Mouse (Mus musculus) heart, postnatal 0 days (tissue): ENCODE results near the gene Agbl3. TPM values are rescaled to one million over a fixed set of nuclear protein-coding genes. Genes with fewer than 3 reads are reported as not detected.

ENCODE experiments used
- ATAC-seq: fragments of 200-750 bp; cut with Nextera tagmentation; 2 replicates; pipeline ENCODE4 v1.8.0; 2017; ENCODE audit warnings: low read depth, moderate number of reproducible peaks, moderate library complexity; ENCODE audit not compliant: insufficient read depth
- DNase-seq: peaks from one replicate; pipeline ENCODE4 v3.0.0-alpha.2; 2016; ENCODE audit warnings: low spot score
- H3K27ac ChIP-seq: fragments of 300-500 bp; sonication (generic); 2 replicates; pipeline ENCODE4 v1.5.1; 2014; ENCODE audit warnings: low read depth, mild to moderate bottlenecking
- H3K27me3 ChIP-seq: fragments of 300-500 bp; sonication (generic); 2 replicates; pipeline ENCODE4 v1.6.1; 2014; ENCODE audit warnings: low read length, mixed read lengths; ENCODE audit not compliant: control insufficient read depth, insufficient read depth
- H3K36me3 ChIP-seq: fragments of 300-500 bp; sonication (generic); replicated peaks from 2 replicates; pipeline ENCODE4 v1.6.1; 2014; ENCODE audit warnings: low read length, mixed read lengths; ENCODE audit not compliant: control insufficient read depth, insufficient read depth
- H3K4me1 ChIP-seq: fragments of 300-500 bp; sonication (generic); 2 replicates; pipeline ENCODE4 v1.6.1; 2014; ENCODE audit warnings: antibody characterized with exemption; ENCODE audit not compliant: control insufficient read depth, insufficient read depth
- H3K4me2 ChIP-seq: fragments of 300-500 bp; sonication (generic); 2 replicates; pipeline ENCODE4 v1.6.1; 2014; ENCODE audit warnings: low read depth, mild to moderate bottlenecking, low read length, moderate library complexity
- H3K4me3 ChIP-seq: fragments of 300-500 bp; sonication (generic); 2 replicates; pipeline ENCODE4 v1.5.1; 2014; ENCODE audit warnings: low read depth, low read length
- H3K9ac ChIP-seq: fragments of 300-500 bp; sonication (generic); replicated peaks from 2 replicates; pipeline ENCODE4 v1.6.1; 2014; ENCODE audit warnings: low read depth, low read length, mixed read lengths
- H3K9me3 ChIP-seq: fragments of 300-500 bp; sonication (generic); replicated peaks from 2 replicates; pipeline ENCODE4 v1.6.1; 2016; ENCODE audit warnings: low read length; ENCODE audit not compliant: control insufficient read depth
- CTCF ChIP-seq: IDR thresholded peaks from 2 replicates; pipeline ENCODE4 v1.5.1; 2016; ENCODE audit warnings: antibody characterized with exemption, control low read depth, low read depth
- EP300 ChIP-seq: IDR thresholded peaks from 2 replicates; pipeline ENCODE4 v1.6.1; 2016; ENCODE audit warnings: antibody characterized with exemption, low read depth
- WGBS: fragments of 180-500 bp; shearing (Covaris S2); extraction: QIAGEN DNeasy Blood & Tissue Kit; methylation state at CpG from one replicate; pipeline ENCODE4 v1.1.7; 2014; 5-methylcytosine and 5-hydroxymethylcytosine counted together
- polyA plus RNA-seq: library from polyadenylated mRNA; unstranded; fragments of >200 nt; fragmentation: Nextera tagmentation; extraction: Ambion mirVana; gene quantifications from 2 replicates; pipeline ENCODE4 v1.2.1, GENCODE M21; 2015
- total RNA-seq: library from RNA; depleted of rRNA; stranded (reverse); fragments of >200 nt; gene quantifications from 2 replicates; pipeline ENCODE4 v1.2.3, GENCODE M21; 2014; ENCODE audit warnings: low replicate concordance

Agbl3 gene
- total and polyA plus RNA-seq, 2 experiments from 2014 or later, result 3.6 to 7.9 TPM

- H3K27ac ChIP-seq, result peak overlapping the region; percentile 88
Measured at GRCm38 (mm10) chr6:34866786-34867185, 86.6 kb downstream of the Agbl3 start.

GRCm38 (mm10) chr6:34867301-34867994, 87.2 kb downstream of the Agbl3 start:
- TF ChIP-seq CTCF (no peak), EP300 (no peak)
- peak overlapping the region; percentile 88 for H3K27ac ChIP-seq
- no peaks in the 10 kb centered on the region for H3K36me3 ChIP-seq
- no peak overlapping the region for H3K4me2 ChIP-seq
- no peaks in the 10 kb centered on the region for H3K27me3 ChIP-seq
- peaks cover 13% of the 10 kb centered on the region for H3K4me1 ChIP-seq
- H3K9me3 ChIP-seq, result no peaks in the 10 kb centered on the region
- no peak overlapping the region for H3K4me3 ChIP-seq
- 78% methylated on average over 16 of the region's 16 CpGs for WGBS
- no peak overlapping the region for H3K9ac ChIP-seq
- DNase-seq (no peak), ATAC-seq (no peak)

More at GRCm38 (mm10) chr6:34866786-34867185, 86.6 kb downstream of the Agbl3 start:
- Histone ChIP-seq H3K4me2 (no peak overlapping the region), H3K36me3 (no peaks in the 10 kb centered on the region), H3K9ac (no peak overlapping the region), H3K27me3 (no peaks in the 10 kb centered on the region), H3K4me3 (no peak overlapping the region), H3K9me3 (no peaks in the 10 kb centered on the region), H3K4me1 (peaks cover 13% of the 10 kb centered on the region)
- DNase-seq (no peak), ATAC-seq (no peak)
- TF ChIP-seq CTCF, result no peak
- TF ChIP-seq EP300, result no peak
- 75% methylated on average over 8 of the region's 8 CpGs for WGBS

GRCm38 (mm10) chr6:34867995-34868350, 87.7 kb downstream of the Agbl3 start:
- H3K9ac ChIP-seq, result no peak overlapping the region

GRCm38 (mm10) chr6:34868507-34869217, 88.4 kb downstream of the Agbl3 start:
- no peaks in the 10 kb centered on the region for H3K9me3 ChIP-seq
- no peak overlapping the region for H3K9ac ChIP-seq
- ATAC-seq (no peak), DNase-seq (no peak)
- no peaks in the 10 kb centered on the region for H3K36me3 ChIP-seq
- H3K4me1 ChIP-seq, result peaks cover 9% of the 10 kb centered on the region
- H3K4me3 ChIP-seq, result no peak overlapping the region
- TF ChIP-seq EP300, result no peak
- no peak for TF ChIP-seq CTCF
- H3K4me2 ChIP-seq, result no peak overlapping the region
- peak overlapping the region; percentile 72 for H3K27ac ChIP-seq
- WGBS, result 71% methylated on average over 20 of the region's 20 CpGs
- H3K27me3 ChIP-seq, result no peaks in the 10 kb centered on the region

More at GRCm38 (mm10) chr6:34867995-34868350, 87.7 kb downstream of the Agbl3 start:
- H3K36me3 ChIP-seq, result no peaks in the 10 kb centered on the region
- 73% methylated on average over 10 of the region's 10 CpGs for WGBS
- peaks cover 13% of the 10 kb centered on the region for H3K4me1 ChIP-seq
- H3K9me3 ChIP-seq, result no peaks in the 10 kb centered on the region
- H3K4me3 ChIP-seq, result no peak overlapping the region
- peak overlapping the region; percentile 72 for H3K27ac ChIP-seq
- no peak overlapping the region for H3K4me2 ChIP-seq
- H3K27me3 ChIP-seq, result no peaks in the 10 kb centered on the region
- ATAC-seq (no peak), DNase-seq (no peak)
- TF ChIP-seq CTCF, result no peak
- no peak for TF ChIP-seq EP300

- H3K27me3 ChIP-seq, result no peaks in the 10 kb centered on the region
- H3K9me3 ChIP-seq, result no peaks in the 10 kb centered on the region
- H3K9ac ChIP-seq, result no peak overlapping the region
- TF ChIP-seq EP300 (no peak), CTCF (no peak)
- H3K27ac ChIP-seq, result peak overlapping the region; percentile 72
- DNase-seq (peak; percentile 53), ATAC-seq (no peak)
- H3K36me3 ChIP-seq, result no peaks in the 10 kb centered on the region
- H3K4me3 ChIP-seq, result no peak overlapping the region
- H3K4me2 ChIP-seq, result no peak overlapping the region
- H3K4me1 ChIP-seq, result peaks cover 4% of the 10 kb centered on the region; the same call in 1 of the 2 replicates
- 32% methylated on average over 13 of the region's 13 CpGs for WGBS
Measured at GRCm38 (mm10) chr6:34869225-34869915, 89.1 kb downstream of the Agbl3 start.
